Comparison of ENCODE assay signal across 9 mouse cellular contexts in the genomic region with DNA sequence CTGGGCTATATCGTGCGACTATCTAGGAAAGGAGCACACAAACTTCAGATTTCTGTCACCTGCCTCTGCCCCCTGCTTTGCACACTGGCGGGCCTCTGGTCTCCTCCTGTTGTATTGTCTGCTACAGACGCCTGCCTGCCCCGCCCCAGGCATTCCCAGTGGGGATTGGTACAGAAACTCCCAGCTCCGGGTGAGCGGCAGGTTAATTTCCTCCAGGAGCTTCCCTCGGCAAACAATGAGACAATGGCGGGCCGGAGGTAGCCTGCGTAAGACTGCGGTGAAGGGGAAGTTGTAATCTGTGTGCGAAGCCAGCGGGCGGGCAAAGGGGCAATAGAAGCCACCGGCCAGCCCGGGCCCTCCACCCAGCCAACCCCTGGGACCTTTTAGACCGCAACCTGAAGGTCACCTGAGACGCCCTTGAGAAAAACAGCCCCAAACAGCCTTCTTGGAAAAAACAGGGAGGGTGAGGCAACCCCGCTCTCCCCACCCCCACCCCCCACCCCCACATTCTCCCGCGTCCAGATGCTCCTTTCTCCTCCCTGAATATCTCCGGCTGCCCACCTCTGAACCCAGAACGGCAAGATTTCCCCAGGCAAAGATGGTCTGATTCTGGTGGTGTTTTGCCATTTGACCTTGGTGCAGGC. TPM values are rescaled to one million over a fixed set of nuclear protein-coding genes. Genes with fewer than 3 reads are reported as not detected.
A peak's percentile ranks its signal among the peaks of the same experiment; 100 is the strongest.
DNase-seq lines count a peak whose midpoint lies in the region; ATAC-seq and TF ChIP-seq lines count a peak whose summit lies in the region.
"Had no signal": no experiment of that assay in that cellular context is flagged by ENCODE, and none has a peak within 500 bp of the region (broad histone marks: within the 10 kb centered on the region; RNA-seq: fewer than 3 reads in every experiment).

No protein-coding gene starts in this region.

- H3K9ac ChIP-seq in hindbrain, embryonic 15.5 days: no peak overlapping the region
- no peak overlapping the region for H3K9ac ChIP-seq in liver, embryonic 15.5 days
- H3K9ac ChIP-seq in stomach, embryonic 14.5 days (replicated peaks; ENCODE audit: low read depth, low read length): no peak overlapping the region

- H3K4me2 ChIP-seq in hindbrain, embryonic 15.5 days: peak overlapping the region; percentile 31
- peak overlapping the region; percentile 10; the same call in 1 of the 2 replicates for H3K4me2 ChIP-seq in liver, embryonic 15.5 days
- no peak overlapping the region for H3K4me2 ChIP-seq in stomach, embryonic 14.5 days (replicated peaks; ENCODE audit: low read depth, low read length)

- no peaks in the 10 kb centered on the region for H3K27me3 ChIP-seq in hindbrain, embryonic 15.5 days
- peaks cover 20% of the 10 kb centered on the region for H3K27me3 ChIP-seq in liver, embryonic 15.5 days
- no peaks in the 10 kb centered on the region for H3K27me3 ChIP-seq in stomach, embryonic 14.5 days (ENCODE audit: control insufficient read depth, insufficient read depth, low read length)

- WGBS in hindbrain, embryonic 15.5 days: 9% methylated on average over 23 of the region's 24 CpGs
- 12% methylated on average over 24 of the region's 24 CpGs for WGBS in liver, embryonic 15.5 days (ENCODE audit: insufficient replicate concordance)
- WGBS in stomach, embryonic 14.5 days: 25% methylated on average over 24 of the region's 24 CpGs

- H3K4me1 ChIP-seq in hindbrain, embryonic 15.5 days (replicated peaks): peaks cover 8% of the 10 kb centered on the region; the same call in 1 of the 2 replicates
- no peaks in the 10 kb centered on the region for H3K4me1 ChIP-seq in liver, embryonic 15.5 days (replicated peaks)
- 0 out of 2 replicates have a peak, but pooled peaks cover 3% of the 10 kb centered on the region for H3K4me1 ChIP-seq in stomach, embryonic 14.5 days (ENCODE audit: control insufficient read depth, insufficient read depth, low read length)

- peak; percentile 30 to 58 for DNase-seq in adrenal gland, postnatal 36 days
- peak; percentile 70 for DNase-seq in gastrocnemius, adult 2 months
- DNase-seq in spleen, postnatal 14 days (ENCODE audit: low spot score in 2 of 2): no peak
- DNase-seq in Muller cell, postnatal 12 days (ENCODE audit: inconsistent ontology term): no peak
- no peak for DNase-seq in frontal cortex, adult 2 months (ENCODE audit: extremely low spot score in 1 of 2, low spot score in 1 of 2)

- intact Hi-C loops in gastrocnemius, adult 2 months (cut with DNase I): loop anchor here (2.0 to 5.0 kb wide), 2 partner anchors 26 to 35 kb away; a partner anchor contains a TSS

- peak; percentile 24; the same call in 1 of the 2 replicates for ATAC-seq in hindbrain, embryonic 15.5 days (ENCODE audit: low FRiP score, low read depth)
- ATAC-seq in liver, embryonic 15.5 days (ENCODE audit: insufficient read depth): no peak
- peak; percentile 64 for ATAC-seq in stomach, embryonic 14.5 days (ENCODE audit: insufficient number of reproducible peaks, insufficient read depth, low FRiP score, low read depth)

- no peak for TF ChIP-seq CTCF in gastrocnemius, adult 2 months (IDR thresholded peaks at IDR 0.05)

- peak overlapping the region; percentile 45 for H3K4me3 ChIP-seq in gastrocnemius, adult 2 months
- H3K4me3 ChIP-seq in hindbrain, embryonic 15.5 days: no peak overlapping the region
- no peak overlapping the region for H3K4me3 ChIP-seq in liver, embryonic 15.5 days (replicated peaks)
- H3K4me3 ChIP-seq in stomach, embryonic 14.5 days (ENCODE audit: low read depth, low read length): no peak overlapping the region

- H3K36me3 ChIP-seq in hindbrain, embryonic 15.5 days: no peaks in the 10 kb centered on the region
- no peaks in the 10 kb centered on the region for H3K36me3 ChIP-seq in liver, embryonic 15.5 days (replicated peaks)
- H3K36me3 ChIP-seq in stomach, embryonic 14.5 days (ENCODE audit: control insufficient read depth, insufficient read depth, low read length): no peaks in the 10 kb centered on the region

- peak overlapping the region; percentile 89 for H3K27ac ChIP-seq in gastrocnemius, adult 2 months
- no peak overlapping the region for H3K27ac ChIP-seq in hindbrain, embryonic 15.5 days (replicated peaks)
- H3K27ac ChIP-seq in liver, embryonic 15.5 days (replicated peaks): no peak overlapping the region
- H3K27ac ChIP-seq in stomach, embryonic 14.5 days (ENCODE audit: low read length): no peak overlapping the region

- H3K9me3 ChIP-seq in hindbrain, embryonic 15.5 days: no peaks in the 10 kb centered on the region
- H3K9me3 ChIP-seq in liver, embryonic 15.5 days (replicated peaks): no peaks in the 10 kb centered on the region
- H3K9me3 ChIP-seq in stomach, embryonic 14.5 days (ENCODE audit: control insufficient read depth, low read depth, low read length): no peaks in the 10 kb centered on the region

RNA-seq across cellular contexts. Expression of a gene that starts 33.9 kb away (rescaled TPM):
- total RNA-seq in adrenal gland, postnatal 36 days (2021): 1 to 10 TPM; 4.4 to 4.7 TPM
- 10 to 100 TPM; 14.9 to 22.8 TPM for total RNA-seq in gastrocnemius, adult 2 months (2021)
- polyA plus RNA-seq in hindbrain, embryonic 15.5 days (2015; fragmentation: Nextera tagmentation; extraction: Ambion mirVana): 1.1 and 1.7 TPM in 2 replicates
- 0.50 and 0.51 TPM in 2 replicates for polyA plus RNA-seq in liver, embryonic 15.5 days (2015; fragmentation: Nextera tagmentation; extraction: Ambion mirVana)
- polyA plus RNA-seq in stomach, embryonic 14.5 days (2014; fragmentation: Nextera tagmentation; extraction: Ambion mirVana): 12.9 and 14.1 TPM in 2 replicates
- polyA plus RNA-seq in frontal cortex, adult 2 months (2012; rRNA removed): 3.3 TPM in 2 replicates
- total RNA-seq: liver, adult 2 months had no signal
- polyA plus RNA-seq: liver, adult 2 months had no signal

RNA-seq across cellular contexts. Expression of a gene that starts 49.4 kb away (rescaled TPM):
- 100 to 1,000 TPM in 1 of 2 experiments, 10 to 100 TPM in 1; 97.8 to 105 TPM for total RNA-seq in adrenal gland, postnatal 36 days (2021)
- 100 to 1,000 TPM in 1 of 2 experiments, 10 to 100 TPM in 1; 91.1 to 102 TPM for total RNA-seq in gastrocnemius, adult 2 months (2021)
- 94.2 and 97.7 TPM in 2 replicates for polyA plus RNA-seq in hindbrain, embryonic 15.5 days (2015; fragmentation: Nextera tagmentation; extraction: Ambion mirVana)
- 29.7 and 34.8 TPM in 2 replicates for polyA plus RNA-seq in liver, embryonic 15.5 days (2015; fragmentation: Nextera tagmentation; extraction: Ambion mirVana)
- 129 and 133 TPM in 2 replicates for polyA plus RNA-seq in stomach, embryonic 14.5 days (2014; fragmentation: Nextera tagmentation; extraction: Ambion mirVana)
- polyA plus RNA-seq in frontal cortex, adult 2 months (2012; rRNA removed): 74.1 and 80.0 TPM in 2 replicates

Comparison
In these comparisons a context has a peak if more than half of its experiments do, and no peak if none do; other contexts are left out.
1. DNase-seq: peak in adrenal gland, postnatal 36 days (2 of 2) and gastrocnemius, adult 2 months (single experiment); none in spleen, postnatal 14 days (0 of 2), Muller cell, postnatal 12 days (single experiment) and frontal cortex, adult 2 months (0 of 2).